Mouse (Mus musculus) G1E (cell line): ENCODE measurements around the gene Hnrnpul1.

Experiments
- CTCF ChIP-seq: IDR thresholded peaks from 2 replicates; pipeline ENCODE4 v1.5.1; 2012; ENCODE audit warnings: low read depth, low read length, inconsistent platforms, mixed read lengths
- TAL1 ChIP-seq: conservative IDR thresholded peaks from 2 replicates; pipeline ENCODE4 v1.6.1; 2012; ENCODE audit warnings: low read depth, low read length, inconsistent platforms, mixed read lengths

GRCm38 (mm10) chr7:25782744-25783143 lies 28.2 kb upstream of the Hnrnpul1 start:
- TF ChIP-seq CTCF (no peak), TAL1 (no peak)
